In the genomic region with DNA sequence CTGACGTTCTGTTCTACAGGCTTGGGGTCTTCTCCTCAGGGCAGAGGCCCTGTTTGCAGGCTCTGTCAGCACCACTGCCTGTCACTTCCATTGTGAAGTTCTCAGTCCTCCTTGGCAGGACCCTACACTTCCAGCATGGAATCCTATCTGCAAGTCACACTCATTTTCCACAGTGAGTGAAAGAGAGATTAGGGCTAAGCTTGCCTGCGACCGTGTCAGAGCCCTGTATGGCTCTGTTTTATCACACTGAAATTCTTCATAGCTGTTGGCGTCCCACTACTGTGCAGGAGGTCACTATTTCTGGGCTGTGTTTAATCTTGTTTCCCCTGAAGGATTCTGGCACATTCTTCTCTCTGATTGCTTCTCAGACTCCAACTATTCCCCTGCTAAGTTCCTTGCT, we compare ENCODE assay signal across 22 mouse cellular contexts.
DNase-seq lines count a peak whose midpoint lies in the region; ATAC-seq and TF ChIP-seq lines count a peak whose summit lies in the region.
"Had no signal": no experiment of that assay in that cellular context is flagged by ENCODE, and none has a peak within 500 bp of the region (broad histone marks: within the 10 kb centered on the region; RNA-seq: fewer than 3 reads in every experiment).

No protein-coding gene starts in this region.

- WGBS in kidney, postnatal 0 days: 63% methylated on average over 4 of the region's 4 CpGs
- WGBS in heart, embryonic 12.5 days: 5% methylated on average over 4 of the region's 4 CpGs
- WGBS in intestine, embryonic 15.5 days: 40% methylated on average over 4 of the region's 4 CpGs

- no peak for DNase-seq in kidney, postnatal 0 days (ENCODE audit: low spot score)
- no peak for DNase-seq in kidney, adult 9 months
- DNase-seq in heart, adult 18-20 months: peak; percentile 48 to 69
- DNase-seq in heart, postnatal 25 days (ENCODE audit: low spot score): peak; percentile 6
- no peak for DNase-seq in cerebellum, postnatal 25 days
- DNase-seq: adrenal gland, postnatal 25 days; cerebellum, adult 8-10 months; gastrocnemius, postnatal 36 days; layer of hippocampus, postnatal 36 days; right cerebral cortex, postnatal 25 days had no signal

- no peak overlapping the region for H3K4me2 ChIP-seq in kidney, postnatal 0 days (ENCODE audit: low read length)
- peak overlapping the region; percentile 28; the same call in 1 of the 2 replicates for H3K4me2 ChIP-seq in heart, embryonic 12.5 days
- H3K4me2 ChIP-seq in intestine, embryonic 15.5 days (replicated peaks): no peak overlapping the region
- H3K4me2 ChIP-seq: embryonic facial prominence, embryonic 15.5 days; hindbrain, embryonic 13.5 days; liver, embryonic 11.5 days; lung, embryonic 15.5 days had no signal

- no peak overlapping the region for H3K9ac ChIP-seq in kidney, postnatal 0 days (ENCODE audit: low read depth, low read length)
- H3K9ac ChIP-seq in heart, embryonic 12.5 days: peak overlapping the region; percentile 50; the same call in 1 of the 2 replicates
- no peak overlapping the region for H3K9ac ChIP-seq in intestine, embryonic 15.5 days
- H3K9ac ChIP-seq: embryonic facial prominence, embryonic 15.5 days; hindbrain, embryonic 13.5 days; lung, embryonic 15.5 days had no signal

- H3K27ac ChIP-seq in kidney, postnatal 0 days: peak overlapping the region; percentile 69; the same call in 1 of the 2 replicates
- peak overlapping the region; percentile 98 for H3K27ac ChIP-seq in heart, embryonic 12.5 days (ENCODE audit: poor library complexity, severe bottlenecking)
- no peak overlapping the region for H3K27ac ChIP-seq in intestine, embryonic 15.5 days
- H3K27ac ChIP-seq: embryonic facial prominence, embryonic 15.5 days; forebrain, embryonic 10.5 days; hindbrain, embryonic 13.5 days; limb, embryonic 10.5 days; lung, embryonic 15.5 days had no signal

- intact Hi-C loops in heart, postnatal 25 days (cut with DNase I): loop anchor here (5.0 kb wide), 2 partner anchors 36 to 84 kb away; no protein-coding TSS in a partner anchor

- no peaks in the 10 kb centered on the region for H3K36me3 ChIP-seq in kidney, postnatal 0 days (ENCODE audit: insufficient read depth, low read length)
- no peaks in the 10 kb centered on the region for H3K36me3 ChIP-seq in heart, embryonic 12.5 days
- no peaks in the 10 kb centered on the region for H3K36me3 ChIP-seq in intestine, embryonic 15.5 days
- H3K36me3 ChIP-seq: embryonic facial prominence, embryonic 15.5 days; forebrain, embryonic 10.5 days; hindbrain, embryonic 13.5 days; limb, embryonic 10.5 days; lung, embryonic 15.5 days had no signal

- no peak for TF ChIP-seq CTCF in kidney, postnatal 0 days (IDR thresholded peaks at IDR 0.05; ENCODE audit: low read depth)

- H3K27me3 ChIP-seq in kidney, postnatal 0 days (ENCODE audit: insufficient read depth, low read length): no peaks in the 10 kb centered on the region
- no peaks in the 10 kb centered on the region for H3K27me3 ChIP-seq in heart, embryonic 12.5 days (replicated peaks)
- H3K27me3 ChIP-seq in intestine, embryonic 15.5 days (replicated peaks): no peaks in the 10 kb centered on the region
- H3K27me3 ChIP-seq: embryonic facial prominence, embryonic 15.5 days; hindbrain, embryonic 13.5 days; lung, embryonic 15.5 days; megakaryocyte, embryonic 14.5 days; Patski had no signal

- no peaks in the 10 kb centered on the region for H3K9me3 ChIP-seq in kidney, postnatal 0 days (replicated peaks; ENCODE audit: low read length)
- H3K9me3 ChIP-seq in heart, embryonic 12.5 days (replicated peaks): no peaks in the 10 kb centered on the region
- H3K9me3 ChIP-seq in intestine, embryonic 15.5 days: no peaks in the 10 kb centered on the region
- H3K9me3 ChIP-seq: embryonic facial prominence, embryonic 15.5 days; forebrain, embryonic 10.5 days; hindbrain, embryonic 13.5 days; limb, embryonic 10.5 days; lung, embryonic 15.5 days; megakaryocyte, embryonic 14.5 days had no signal

- peaks cover 24% of the 10 kb centered on the region; the same call in 1 of the 2 replicates for H3K4me1 ChIP-seq in kidney, postnatal 0 days (replicated peaks; ENCODE audit: insufficient read depth, low read length)
- peaks cover 64% of the 10 kb centered on the region for H3K4me1 ChIP-seq in heart, embryonic 12.5 days (replicated peaks)
- H3K4me1 ChIP-seq in intestine, embryonic 15.5 days (replicated peaks): no peaks in the 10 kb centered on the region; the same call in 1 of the 2 replicates
- H3K4me1 ChIP-seq: megakaryocyte, embryonic 14.5 days had no signal

- no peak overlapping the region for H3K4me3 ChIP-seq in kidney, postnatal 0 days (replicated peaks; ENCODE audit: low read depth, low read length)
- H3K4me3 ChIP-seq in heart, embryonic 12.5 days: no peak overlapping the region
- no peak overlapping the region for H3K4me3 ChIP-seq in intestine, embryonic 15.5 days (replicated peaks)
- H3K4me3 ChIP-seq: embryonic facial prominence, embryonic 15.5 days; forebrain, embryonic 10.5 days; hindbrain, embryonic 13.5 days; limb, embryonic 10.5 days; lung, embryonic 15.5 days; megakaryocyte, embryonic 14.5 days had no signal

- no peak for ATAC-seq in kidney, postnatal 0 days (replicated peaks; ENCODE audit: low FRiP score, low read depth)
- peak; percentile 79 for ATAC-seq in heart, embryonic 12.5 days (ENCODE audit: insufficient number of reproducible peaks, low FRiP score)
- ATAC-seq in intestine, embryonic 15.5 days: no peak
- ATAC-seq: activated CD4-positive, CD25-positive, alpha-beta regulatory T cell, adult 4 months; intestine, embryonic 16.5 days; Patski had no signal

Comparison
In these comparisons a context has a peak if more than half of its experiments do, and no peak if none do; other contexts are left out.
1. DNase-seq: peak in heart, adult 18-20 months (2 of 2) and heart, postnatal 25 days (single experiment); none in kidney, postnatal 0 days (single experiment), kidney, adult 9 months (single experiment) and cerebellum, postnatal 25 days (0 of 2).